Mouse (Mus musculus) small intestine, adult 2 months (tissue): ENCODE measurements around the gene Aasdh.

Source experiments
- CTCF ChIP-seq: fragments of 200-500 bp; IDR thresholded peaks from 2 replicates; pipeline ENCODE4 v1.5.1; 2012; ENCODE audit warnings: low read depth, mild to moderate bottlenecking, control low read depth, inconsistent platforms, low read length, moderate library complexity, mixed read lengths; ENCODE audit not compliant: insufficient replicate concordance, insufficient read length; ENCODE audit errors: extremely low read depth
- POLR2A ChIP-seq: fragments of 200-500 bp; IDR thresholded peaks from 2 replicates; pipeline ENCODE4 v1.6.1; 2012; ENCODE audit warnings: low read depth, mild to moderate bottlenecking, control low read depth, inconsistent platforms, low read length, moderate library complexity

DNA sequence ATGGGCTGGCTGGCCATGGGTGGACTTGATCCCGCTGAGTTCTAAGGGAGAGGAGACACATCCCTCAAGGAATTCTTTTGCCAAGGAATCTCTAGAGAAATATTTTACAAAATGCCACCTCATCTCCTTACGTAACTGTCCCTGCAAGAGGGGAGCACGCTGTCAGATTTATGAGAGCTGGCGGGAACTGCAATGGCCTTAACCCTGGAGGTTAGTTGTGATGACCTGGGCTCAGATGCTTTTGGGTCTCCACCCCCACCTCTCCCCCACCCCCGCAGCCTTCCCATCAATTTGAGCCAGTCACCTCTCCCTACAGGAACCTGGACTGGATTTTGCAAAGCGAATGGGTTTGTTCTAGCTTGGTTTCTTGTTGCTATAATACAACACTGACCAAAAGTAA lies 58.2 kb downstream of the Aasdh start:
- TF ChIP-seq CTCF: no peak
- no peak for TF ChIP-seq POLR2A
